Mouse (Mus musculus) lung, postnatal 0 days (tissue): Measurements from ENCODE around the gene Dok1.

Experiments used
- CTCF ChIP-seq: IDR thresholded peaks from 2 replicates; pipeline ENCODE4 v1.5.1; 2016; ENCODE audit warnings: antibody characterized with exemption, mild to moderate bottlenecking
- EP300 ChIP-seq: IDR thresholded peaks from 2 replicates; pipeline ENCODE4 v1.6.1; 2016; ENCODE audit warnings: antibody characterized with exemption, mild to moderate bottlenecking, control low read depth

DNA sequence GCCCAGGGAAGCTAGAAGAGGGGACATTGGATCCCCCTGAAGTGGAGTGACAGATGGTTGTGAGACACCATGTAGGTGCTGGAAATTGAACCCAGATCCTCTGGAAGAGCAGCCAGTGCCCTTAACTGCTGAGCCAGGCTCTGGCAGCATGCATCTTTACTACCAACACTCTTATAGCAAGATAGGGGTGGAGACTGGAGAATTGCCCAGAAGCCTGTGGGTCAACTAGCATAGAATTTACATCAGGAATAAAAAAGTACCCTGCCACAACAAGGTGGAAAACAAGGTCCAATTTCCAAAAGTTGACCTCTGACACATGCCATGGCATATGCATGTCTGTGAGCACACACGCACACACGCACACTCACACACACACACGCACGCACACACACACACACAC lies 8.1 kb downstream of the Dok1 start:
- TF ChIP-seq CTCF (no peak), EP300 (no peak)
